Mouse (Mus musculus) brain, embryonic 14.5 days (tissue): ENCODE data around the gene Vps35l. TPM values are rescaled to one million over a fixed set of nuclear protein-coding genes. Genes with fewer than 3 reads are reported as not detected.
A peak's percentile ranks its signal among the peaks of the same experiment; 100 is the strongest.

Experiments
- DNase-seq: peaks from one replicate; pipeline ENCODE4 v3.0.0-alpha.2; 2011; ENCODE audit warnings: low read depth
- CTCF ChIP-seq: fragments of 200-500 bp; IDR thresholded peaks from 2 replicates; pipeline ENCODE4 v1.5.1; 2012; ENCODE audit warnings: inconsistent platforms, mild to moderate bottlenecking, moderate library complexity, borderline replicate concordance; ENCODE audit not compliant: insufficient read depth, insufficient read length; ENCODE audit errors: extremely low read depth
- POLR2A ChIP-seq: fragments of 200-500 bp; IDR thresholded peaks from 2 replicates; pipeline ENCODE4 v1.6.1; 2012; ENCODE audit warnings: mild to moderate bottlenecking, inconsistent platforms, borderline replicate concordance; ENCODE audit not compliant: poor library complexity, insufficient read depth, insufficient read length, severe bottlenecking; ENCODE audit errors: extremely low read depth
- polyA plus RNA-seq: library from polyadenylated mRNA; depleted of rRNA; stranded (reverse); fragments of >200 nt; gene quantifications from 2 replicates; pipeline ENCODE4 v1.2.3, GENCODE M21; 2012

Vps35l gene
- polyA plus RNA-seq, 1 experiment, result 91.5 TPM

- TF ChIP-seq CTCF (no peak), POLR2A (no peak)
- no peak for DNase-seq
These were observed 48.5 kb downstream of the Vps35l start for GRCm38 (mm10) chr7:118788481-118788880.

GRCm38 (mm10) chr7:118790292-118790691 is 50.3 kb downstream of the Vps35l start:
- TF ChIP-seq CTCF, result no peak
- TF ChIP-seq POLR2A, result no peak

GRCm38 (mm10) chr7:118793899-118794298 is 53.9 kb downstream of the Vps35l start:
- no peak for TF ChIP-seq POLR2A
- TF ChIP-seq CTCF, result no peak
- no peak for DNase-seq

More at GRCm38 (mm10) chr7:118790292-118790691, 50.3 kb downstream of the Vps35l start:
- DNase-seq, result no peak

GRCm38 (mm10) chr7:118795779-118796178 is 55.8 kb downstream of the Vps35l start:
- DNase-seq, result no peak
- no peak for TF ChIP-seq POLR2A
- no peak for TF ChIP-seq CTCF

- no peak for TF ChIP-seq POLR2A
- TF ChIP-seq CTCF, result no peak
- no peak for DNase-seq
These were observed 56.8 kb downstream of the Vps35l start for GRCm38 (mm10) chr7:118796838-118797237.

GRCm38 (mm10) chr7:118797600-118797999 is 57.6 kb downstream of the Vps35l start:
- no peak for DNase-seq
- TF ChIP-seq POLR2A (no peak), CTCF (no peak)

GRCm38 (mm10) chr7:118798105-118798570 is 58.1 kb downstream of the Vps35l start:
- no peak for DNase-seq
- TF ChIP-seq POLR2A (no peak), CTCF (no peak)

- no peak for DNase-seq
- TF ChIP-seq POLR2A (no peak), CTCF (no peak)
These were observed 60.2 kb downstream of the Vps35l start for GRCm38 (mm10) chr7:118800112-118800734.

GRCm38 (mm10) chr7:118801791-118802190 is 61.8 kb downstream of the Vps35l start:
- no peak for TF ChIP-seq CTCF
- no peak for TF ChIP-seq POLR2A
- DNase-seq, result no peak

GRCm38 (mm10) chr7:118803425-118803824 is 63.4 kb downstream of the Vps35l start:
- DNase-seq, result no peak
- TF ChIP-seq POLR2A (no peak), CTCF (no peak)

- TF ChIP-seq CTCF (no peak), POLR2A (no peak)
- DNase-seq, result peak; percentile 34
These were observed 66.8 kb downstream of the Vps35l start for GRCm38 (mm10) chr7:118806631-118807411.
